Mouse (Mus musculus) activated CD4-positive, CD25-positive, alpha-beta regulatory T cell, adult 9 weeks (primary cell): ENCODE results near the gene Prl3c1. TPM values are rescaled to one million over a fixed set of nuclear protein-coding genes. Genes with fewer than 3 reads are reported as not detected.

Source experiments
- polyA plus RNA-seq: library from polyadenylated mRNA; unstranded; fragments of 100-300 nt; shearing (Covaris generic); gene quantifications from one replicate; pipeline ENCODE4 v1.2.1, GENCODE M21; 2017

Gene Prl3c1
- polyA plus RNA-seq = not detected

DNA sequence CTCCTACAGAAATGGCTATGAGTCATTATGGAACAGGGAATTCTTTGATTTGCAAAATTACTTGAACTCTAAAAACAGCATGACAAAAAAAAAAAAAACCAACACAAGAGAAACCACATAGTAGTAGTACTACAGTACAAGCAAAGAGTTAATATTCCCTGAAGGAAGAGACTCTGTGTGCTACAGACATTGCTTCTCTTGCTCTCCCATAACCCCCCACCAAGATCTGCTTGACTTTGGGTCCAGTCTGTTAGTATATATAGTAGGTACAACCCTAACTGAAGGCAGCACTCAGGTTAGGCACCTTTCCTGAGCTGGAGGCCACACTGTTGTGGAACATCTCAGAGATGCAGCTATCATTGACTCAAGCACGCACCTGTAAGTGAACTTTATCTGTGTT is at the start of gene Prl3c1:
Gene Prl3c1, plus strand, starts transcription at position 301 of the 400 bp plus-strand sequence.

DNA sequence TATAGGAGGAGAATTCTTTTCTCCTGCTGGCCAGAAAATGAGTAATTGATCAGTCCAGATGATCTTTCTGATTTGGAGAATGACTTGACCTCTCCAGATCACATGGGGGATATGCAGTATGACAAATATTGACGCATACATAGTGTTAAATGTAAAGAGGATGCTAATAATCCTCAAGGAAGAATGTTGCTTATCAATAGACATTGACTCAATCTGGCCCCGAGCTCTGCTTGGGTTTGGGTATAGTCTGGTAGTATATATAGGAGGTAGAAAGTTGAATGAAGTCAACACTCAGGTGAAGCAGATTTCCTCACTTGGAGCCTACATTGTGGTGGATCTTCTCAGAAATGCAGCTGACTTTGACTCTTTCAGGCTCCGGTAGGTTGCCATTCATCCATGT is 40.0 kb upstream of the Prl3c1 start, which contains the start of gene Prl3d3:
Gene Prl3d3, plus strand, starts transcription at position 301 of the 400 bp plus-strand sequence.

DNA sequence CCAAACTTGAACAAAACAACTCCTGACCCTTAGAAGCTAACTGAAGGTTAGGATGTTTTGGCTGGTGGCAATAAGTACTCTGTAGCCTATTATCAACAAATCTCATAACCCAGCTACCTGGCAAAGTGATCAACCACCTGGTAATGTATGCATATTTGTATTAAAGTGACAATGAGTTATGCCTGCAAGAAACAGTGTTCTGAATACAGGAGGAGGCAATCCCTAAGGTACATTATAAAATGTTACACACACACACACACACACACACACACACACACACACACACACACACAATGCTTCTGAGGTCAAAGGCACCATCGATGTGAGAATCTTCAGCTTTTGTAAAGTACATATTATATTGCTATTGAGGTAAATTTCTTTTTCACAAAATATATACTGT is 45.1 kb downstream of the Prl3c1 start, which contains the start of gene Prl3b1:
Gene Prl3b1, plus strand, starts transcription at position 301 of the 400 bp plus-strand sequence.

Other genes with a start within 250 kb of the Prl3c1 start
- not detected for gene Prl, start 139.1 kb upstream of the Prl3c1 start, polyA plus RNA-seq
- gene Prl3d1, start 102.5 kb upstream of the Prl3c1 start, polyA plus RNA-seq = not detected
- not detected for gene Prl3d2, start 75.0 kb upstream of the Prl3c1 start, polyA plus RNA-seq
- not detected for gene Prl3d3, start 39.9 kb upstream of the Prl3c1 start, polyA plus RNA-seq
- gene Prl3b1, start 45.2 kb downstream of the Prl3c1 start, polyA plus RNA-seq = not detected
- gene Prl3a1, start 62.8 kb downstream of the Prl3c1 start, polyA plus RNA-seq = not detected
- gene Prl6a1, start 116.0 kb downstream of the Prl3c1 start, polyA plus RNA-seq = not detected
- gene Prl8a2, start 149.0 kb downstream of the Prl3c1 start, polyA plus RNA-seq = not detected
- not detected for gene Prl2b1, start 194.2 kb downstream of the Prl3c1 start, polyA plus RNA-seq
- not detected for gene Prl8a6, start 242.0 kb downstream of the Prl3c1 start, polyA plus RNA-seq